Mouse (Mus musculus) stomach, embryonic 15.5 days (tissue): ENCODE data around the gene Gngt2. TPM values are rescaled to one million over a fixed set of nuclear protein-coding genes. Genes with fewer than 3 reads are reported as not detected.

Experiments used
- ATAC-seq: fragments of 200-750 bp; cut with Nextera tagmentation; 2 replicates; pipeline ENCODE4 v1.8.0; 2017; ENCODE audit warnings: low read depth, moderate number of reproducible peaks, moderate TSS enrichment; ENCODE audit not compliant: insufficient read depth, low FRiP score
- H3K27ac ChIP-seq: fragments of 300-500 bp; sonication (generic); 2 replicates; pipeline ENCODE4 v1.5.1; 2015; ENCODE audit warnings: mild to moderate bottlenecking, inconsistent platforms
- H3K27me3 ChIP-seq: fragments of 300-500 bp; sonication (generic); replicated peaks from 2 replicates; pipeline ENCODE4 v1.6.1; 2015; ENCODE audit warnings: inconsistent platforms
- H3K36me3 ChIP-seq: fragments of 300-500 bp; sonication (generic); 2 replicates; pipeline ENCODE4 v1.6.1; 2015; ENCODE audit warnings: inconsistent platforms
- H3K4me1 ChIP-seq: fragments of 300-500 bp; sonication (generic); 2 replicates; pipeline ENCODE4 v1.6.1; 2015; ENCODE audit warnings: inconsistent platforms
- H3K4me2 ChIP-seq: fragments of 300-500 bp; sonication (generic); 2 replicates; pipeline ENCODE4 v1.6.1; 2015; ENCODE audit warnings: mild to moderate bottlenecking, inconsistent platforms
- H3K4me3 ChIP-seq: fragments of 300-500 bp; sonication (generic); replicated peaks from 2 replicates; pipeline ENCODE4 v1.5.1; 2015; ENCODE audit warnings: inconsistent platforms
- H3K9ac ChIP-seq: fragments of 300-500 bp; sonication (generic); 2 replicates; pipeline ENCODE4 v1.6.1; 2015; ENCODE audit warnings: inconsistent platforms
- H3K9me3 ChIP-seq: fragments of 300-500 bp; sonication (generic); 2 replicates; pipeline ENCODE4 v1.6.1; 2016; ENCODE audit warnings: inconsistent platforms
- WGBS: fragments of 180-500 bp; shearing (Covaris S2); methylation state at CpG from one replicate; pipeline ENCODE4 v1.1.7; 2015; 5-methylcytosine and 5-hydroxymethylcytosine counted together
- polyA plus RNA-seq: library from polyadenylated mRNA; unstranded; fragments of >200 nt; fragmentation: Nextera tagmentation; extraction: Ambion mirVana; gene quantifications from 2 replicates; pipeline ENCODE4 v1.2.1, GENCODE M21; 2015

Gene Gngt2
- polyA plus RNA-seq, 1 experiment from 2014 or later: 16.9 TPM

GRCm38 (mm10) chr11:95843421-95843950 lies 6.5 kb downstream of the Gngt2 start:
- Histone ChIP-seq H3K9ac (no peak overlapping the region), H3K4me1 (no peaks in the 10 kb centered on the region), H3K27ac (no peak overlapping the region), H3K9me3 (no peaks in the 10 kb centered on the region), H3K4me2 (peak overlapping the region; percentile 28; the same call in 1 of the 2 replicates), H3K4me3 (0 out of 2 replicates have a peak overlapping the region, but pooled peaks have one; percentile 5), H3K36me3 (no peaks in the 10 kb centered on the region), H3K27me3 (no peaks in the 10 kb centered on the region; the same call in 1 of the 2 replicates)
- no peak for ATAC-seq
- WGBS: 49% methylated on average over 6 of the region's 6 CpGs

GRCm38 (mm10) chr11:95844935-95845334 lies 7.9 kb downstream of the Gngt2 start:
- H3K4me3 ChIP-seq: no peak overlapping the region
- no peak overlapping the region for H3K4me2 ChIP-seq
- no peak for ATAC-seq
- H3K9me3 ChIP-seq: no peaks in the 10 kb centered on the region
- H3K36me3 ChIP-seq: no peaks in the 10 kb centered on the region
- H3K27ac ChIP-seq: no peak overlapping the region
- H3K9ac ChIP-seq: no peak overlapping the region
- WGBS: 73% methylated on average over 4 of the region's 4 CpGs
- H3K4me1 ChIP-seq: no peaks in the 10 kb centered on the region
- no peaks in the 10 kb centered on the region; the same call in 1 of the 2 replicates for H3K27me3 ChIP-seq

- Histone ChIP-seq H3K27me3 (no peaks in the 10 kb centered on the region), H3K4me2 (no peak overlapping the region), H3K27ac (no peak overlapping the region), H3K9ac (no peak overlapping the region), H3K4me3 (no peak overlapping the region), H3K4me1 (no peaks in the 10 kb centered on the region), H3K36me3 (no peaks in the 10 kb centered on the region), H3K9me3 (no peaks in the 10 kb centered on the region)
- 75% methylated on average over 2 of the region's 2 CpGs for WGBS
- no peak for ATAC-seq
Measured at GRCm38 (mm10) chr11:95850898-95851297, 13.9 kb downstream of the Gngt2 start.

GRCm38 (mm10) chr11:95853684-95854083 lies 16.7 kb downstream of the Gngt2 start:
- WGBS: 54% methylated on average over 5 of the region's 5 CpGs
- Histone ChIP-seq H3K27me3 (no peaks in the 10 kb centered on the region), H3K27ac (no peak overlapping the region), H3K9me3 (no peaks in the 10 kb centered on the region), H3K4me3 (no peak overlapping the region), H3K4me1 (no peaks in the 10 kb centered on the region), H3K4me2 (no peak overlapping the region), H3K9ac (no peak overlapping the region), H3K36me3 (no peaks in the 10 kb centered on the region)
- no peak for ATAC-seq

- Histone ChIP-seq H3K4me3 (no peak overlapping the region), H3K36me3 (no peaks in the 10 kb centered on the region), H3K9me3 (no peaks in the 10 kb centered on the region), H3K27me3 (no peaks in the 10 kb centered on the region), H3K27ac (no peak overlapping the region), H3K4me2 (no peak overlapping the region), H3K4me1 (peaks cover 8% of the 10 kb centered on the region), H3K9ac (no peak overlapping the region)
- 74% methylated on average over 4 of the region's 4 CpGs for WGBS
- no peak for ATAC-seq
Measured at GRCm38 (mm10) chr11:95857306-95857705, 20.3 kb downstream of the Gngt2 start.

- Histone ChIP-seq H3K9ac (peak overlapping the region; percentile 38; the same call in 1 of the 2 replicates), H3K9me3 (no peaks in the 10 kb centered on the region), H3K27me3 (no peaks in the 10 kb centered on the region), H3K4me3 (peak overlapping the region; percentile 84), H3K4me1 (peaks cover 8% of the 10 kb centered on the region), H3K27ac (peak overlapping the region; percentile 97), H3K36me3 (no peaks in the 10 kb centered on the region), H3K4me2 (peak overlapping the region; percentile 83)
- 18% methylated on average over 21 of the region's 21 CpGs for WGBS
- no peak for ATAC-seq
Measured at GRCm38 (mm10) chr11:95857716-95858527, 20.9 kb downstream of the Gngt2 start.

- no peaks in the 10 kb centered on the region for H3K36me3 ChIP-seq
- peaks cover 8% of the 10 kb centered on the region for H3K4me1 ChIP-seq
- under 1% methylated on average over 58 of the region's 58 CpGs for WGBS
- peak overlapping the region; percentile 97 for H3K27ac ChIP-seq
- H3K4me2 ChIP-seq: peak overlapping the region; percentile 83
- peak; percentile 99 for ATAC-seq
- no peaks in the 10 kb centered on the region for H3K27me3 ChIP-seq
- H3K9ac ChIP-seq: peak overlapping the region; percentile 65; the same call in 1 of the 2 replicates
- no peaks in the 10 kb centered on the region for H3K9me3 ChIP-seq
- peak overlapping the region; percentile 84 for H3K4me3 ChIP-seq
Measured at GRCm38 (mm10) chr11:95858528-95859467, 21.8 kb downstream of the Gngt2 start.

- Histone ChIP-seq H3K4me1 (peaks cover 8% of the 10 kb centered on the region), H3K27me3 (no peaks in the 10 kb centered on the region), H3K27ac (peak overlapping the region; percentile 97), H3K9me3 (no peaks in the 10 kb centered on the region), H3K9ac (peak overlapping the region; percentile 65; the same call in 1 of the 2 replicates), H3K4me3 (peak overlapping the region; percentile 84), H3K4me2 (peak overlapping the region; percentile 83), H3K36me3 (no peaks in the 10 kb centered on the region)
- WGBS: under 1% methylated on average over 35 of the region's 35 CpGs
- ATAC-seq: 0 out of 2 replicates have a peak, but pooled peaks have one; percentile 35
Measured at GRCm38 (mm10) chr11:95859468-95859855, 22.4 kb downstream of the Gngt2 start.

GRCm38 (mm10) chr11:95860071-95860490 lies 23.1 kb downstream of the Gngt2 start:
- Histone ChIP-seq H3K27me3 (no peaks in the 10 kb centered on the region), H3K36me3 (no peaks in the 10 kb centered on the region), H3K9me3 (no peaks in the 10 kb centered on the region), H3K27ac (peak overlapping the region; percentile 97; the same call in 1 of the 2 replicates), H3K4me2 (peak overlapping the region; percentile 83), H3K9ac (peak overlapping the region; percentile 65; the same call in 1 of the 2 replicates), H3K4me3 (peak overlapping the region; percentile 84), H3K4me1 (peaks cover 8% of the 10 kb centered on the region)
- ATAC-seq: no peak
- WGBS: 17% methylated on average over 3 of the region's 3 CpGs

- Histone ChIP-seq H3K9me3 (no peaks in the 10 kb centered on the region), H3K36me3 (no peaks in the 10 kb centered on the region), H3K27me3 (no peaks in the 10 kb centered on the region), H3K4me3 (no peak overlapping the region), H3K9ac (no peak overlapping the region), H3K27ac (no peak overlapping the region), H3K4me2 (no peak overlapping the region), H3K4me1 (peaks cover 8% of the 10 kb centered on the region)
- ATAC-seq: no peak
- WGBS: 94% methylated on average over 8 of the region's 8 CpGs
Measured at GRCm38 (mm10) chr11:95861397-95861796, 24.4 kb downstream of the Gngt2 start.

- WGBS: 70% methylated on average over 4 of the region's 4 CpGs
- Histone ChIP-seq H3K9me3 (no peaks in the 10 kb centered on the region), H3K9ac (no peak overlapping the region), H3K36me3 (no peaks in the 10 kb centered on the region), H3K27ac (no peak overlapping the region), H3K4me1 (no peaks in the 10 kb centered on the region), H3K27me3 (no peaks in the 10 kb centered on the region), H3K4me3 (no peak overlapping the region), H3K4me2 (no peak overlapping the region)
- ATAC-seq: no peak
Measured at GRCm38 (mm10) chr11:95869442-95869841, 32.4 kb downstream of the Gngt2 start.
